Mouse (Mus musculus) heart, adult 18-20 months (tissue): ENCODE results near the gene Yif1a. TPM values are rescaled to one million over a fixed set of nuclear protein-coding genes. Genes with fewer than 3 reads are reported as not detected.

Source experiments
- DNase-seq, 2 experiments: peaks; one replicate each; pipeline ENCODE4 v3.0.0; 2021 to 2022; ENCODE audit warnings: mixed read lengths in 1 of 2
- total RNA-seq, 2 experiments: library from RNA; stranded (reverse); gene quantifications; 2 replicates each; pipeline ENCODE4 v1.2.3; 2021

Yif1a gene
- total RNA-seq, 2 experiments from 2014 or later, result 97.6 to 104 TPM

- no peak for DNase-seq
These were observed 25.4 kb downstream of the Yif1a start for GRCm38 (mm10) chr19:5113783-5114182.

GRCm38 (mm10) chr19:5117494-5118383 is 29.4 kb downstream of the Yif1a start:
- DNase-seq, result peak; percentile 90 to 91

- no peak for DNase-seq
These were observed 30.0 kb downstream of the Yif1a start, which contains the start of gene Klc2 for GRCm38 (mm10) chr19:5118384-5118698. TSS of gene Klc2 (minus strand) at chr19:5118560.

- no peak for DNase-seq
These were observed 34.2 kb downstream of the Yif1a start for GRCm38 (mm10) chr19:5122492-5122891.

- no peak for DNase-seq
These were observed 34.9 kb downstream of the Yif1a start for GRCm38 (mm10) chr19:5123241-5123640.

- no peak for DNase-seq
These were observed 35.8 kb downstream of the Yif1a start for GRCm38 (mm10) chr19:5124055-5124614.

- no peak for DNase-seq
These were observed 41.4 kb downstream of the Yif1a start for GRCm38 (mm10) chr19:5129770-5130169.

- DNase-seq, result no peak
These were observed 42.9 kb downstream of the Yif1a start for GRCm38 (mm10) chr19:5131237-5131636.

- DNase-seq, result peak; percentile 27 to 79
These were observed 51.3 kb downstream of the Yif1a start for GRCm38 (mm10) chr19:5139640-5140039.

Other genes starting within 250 kb of the Yif1a start
- 10 to 100 TPM; 30.0 to 30.6 TPM for gene Ccs, start 249.2 kb upstream of the Yif1a start, total RNA-seq
- under 1 TPM in 1 of 2 experiments, not detected in 1; 0.10 TPM for gene Ccdc87, start 249.2 kb upstream of the Yif1a start, total RNA-seq
- gene Ctsf, start 233.4 kb upstream of the Yif1a start, total RNA-seq, result 10 to 100 TPM; 73.4 to 76.3 TPM
- gene Actn3, start 210.6 kb upstream of the Yif1a start, total RNA-seq, result under 1 TPM; 0.42 to 0.49 TPM
- gene Zdhhc24, start 209.9 kb upstream of the Yif1a start, total RNA-seq, result 1 to 10 TPM; 2.4 to 3.1 TPM
- 1 to 10 TPM; 2.8 to 3.1 TPM for gene Bbs1, start 181.9 kb upstream of the Yif1a start, total RNA-seq
- 10 to 100 TPM; 15.6 to 18.2 TPM for gene Dpp3, start 160.3 kb upstream of the Yif1a start, total RNA-seq
- gene Peli3, start 145.4 kb upstream of the Yif1a start, total RNA-seq, result 1 to 10 TPM; 3.5 to 3.8 TPM
- gene Mrpl11, start 126.4 kb upstream of the Yif1a start, total RNA-seq, result 10 to 100 TPM; 67.7 to 86.0 TPM
- gene Npas4, start 98.2 kb upstream of the Yif1a start, total RNA-seq, result under 1 TPM in 1 of 2 experiments, not detected in 1; 0.10 TPM
- gene Slc29a2, start 64.7 kb upstream of the Yif1a start, total RNA-seq, result 1 to 10 TPM; 6.9 to 8.8 TPM
- gene B4gat1, start 49.7 kb upstream of the Yif1a start, total RNA-seq, result 10 to 100 TPM; 46.0 TPM
- 1 to 10 TPM in 1 of 2 experiments, under 1 TPM in 1; 0.93 to 2.7 TPM for gene AC124502.3, start 49.6 kb upstream of the Yif1a start, total RNA-seq
- gene Brms1, start 47.2 kb upstream of the Yif1a start, total RNA-seq, result 10 to 100 TPM; 11.8 to 16.2 TPM
- gene Rin1, start 38.1 kb upstream of the Yif1a start, total RNA-seq, result 1 to 10 TPM; 1.9 to 2.4 TPM
- gene Cd248, start 20.5 kb upstream of the Yif1a start, total RNA-seq, result 1 to 10 TPM; 6.9 to 7.4 TPM
- gene Tmem151a, start 3.0 kb upstream of the Yif1a start, total RNA-seq, result 1 to 10 TPM; 1.6 to 2.3 TPM
- gene Cnih2, start 10.0 kb downstream of the Yif1a start, total RNA-seq, result under 1 TPM in 1 of 2 experiments, not detected in 1; 0.31 TPM
- 100 to 1,000 TPM; 190 to 204 TPM for gene Rab1b, start 18.5 kb downstream of the Yif1a start, total RNA-seq
- 10 to 100 TPM; 48.9 to 54.0 TPM for gene Klc2, start 30.0 kb downstream of the Yif1a start, total RNA-seq
- gene Pacs1, start 184.6 kb downstream of the Yif1a start, total RNA-seq, result 10 to 100 TPM; 21.8 to 22.7 TPM
- gene Sf3b2, start 206.9 kb downstream of the Yif1a start, total RNA-seq, result 100 to 1,000 TPM; 118 to 119 TPM
- 10 to 100 TPM; 21.9 to 22.4 TPM for gene Gal3st3, start 209.8 kb downstream of the Yif1a start, total RNA-seq
- not detected for gene Catsper1, start 247.2 kb downstream of the Yif1a start, total RNA-seq